Mouse (Mus musculus) left cerebral cortex, postnatal 36 days (tissue): ENCODE data around the gene Klhdc1. TPM values are rescaled to one million over a fixed set of nuclear protein-coding genes. Genes with fewer than 3 reads are reported as not detected.
A peak's percentile ranks its signal among the peaks of the same experiment; 100 is the strongest.

ENCODE experiments used
- DNase-seq, 2 experiments: peaks; one replicate each; pipeline ENCODE4 v3.0.0; 2021 to 2022; ENCODE audit warnings: low spot score in 2 of 2, mixed read lengths in 1 of 2
- intact Hi-C: fragments of 180-260 bp; cut with DNase I; formaldehyde crosslinking; loops from one replicate; pipeline ENCODE4 v1.15.1; 2025
- total RNA-seq, 2 experiments: library from RNA; stranded (reverse); gene quantifications; 2 replicates each; pipeline ENCODE4 v1.2.3; 2021

Klhdc1 gene
- total RNA-seq = 10 to 100 TPM; 19.0 to 22.5 TPM

- no peak for DNase-seq
- intact Hi-C loops = loop anchor here (5.0 kb wide), 2 partner anchors 44 to 56 kb away; partner anchors contain the start of genes Dnaaf2, Gm49383 and Klhdc2
Observed at GRCm38 (mm10) chr12:69240876-69241275, at the start of gene Klhdc1. TSS of gene Klhdc1 (plus strand) at chr12:69241176.

- no peak for DNase-seq
- intact Hi-C loops = no loop called here
Observed at GRCm38 (mm10) chr12:69191396-69191795, 49.6 kb upstream of the Klhdc1 start.

- DNase-seq = no peak
- intact Hi-C loops = no loop called here
Observed at GRCm38 (mm10) chr12:69192637-69193036, 48.3 kb upstream of the Klhdc1 start.

- DNase-seq = peak; percentile 76 to 83
- intact Hi-C loops = loop anchor here (1.0 to 5.0 kb wide), 3 partner anchors 12 to 101 kb away; partner anchors contain the start of genes Klhdc1, Klhdc2, Mgat2 and Rpl36al
Observed at GRCm38 (mm10) chr12:69196444-69197377, 44.3 kb upstream of the Klhdc1 start, which contains the start of gene Gm49383. TSS of gene Gm49383 (minus strand) at chr12:69197104.

GRCm38 (mm10) chr12:69197378-69198163 lies 43.4 kb upstream of the Klhdc1 start:
- intact Hi-C loops = loop anchor here (1.0 to 5.0 kb wide), 3 partner anchors 13 to 100 kb away; partner anchors contain the start of genes Klhdc1, Klhdc2, Mgat2 and Rpl36al
- peak; percentile 49 to 64 for DNase-seq

- intact Hi-C loops = loop anchor here (5.0 kb wide), 2 partner anchors 44 to 99 kb away; partner anchors contain the start of genes Klhdc1 and Klhdc2
- peak in 1 of 2 experiments; percentile 49 for DNase-seq
Observed at GRCm38 (mm10) chr12:69198164-69198535, 42.8 kb upstream of the Klhdc1 start, which contains the start of gene Dnaaf2. TSS of gene Dnaaf2 (minus strand) at chr12:69198429.

DNA sequence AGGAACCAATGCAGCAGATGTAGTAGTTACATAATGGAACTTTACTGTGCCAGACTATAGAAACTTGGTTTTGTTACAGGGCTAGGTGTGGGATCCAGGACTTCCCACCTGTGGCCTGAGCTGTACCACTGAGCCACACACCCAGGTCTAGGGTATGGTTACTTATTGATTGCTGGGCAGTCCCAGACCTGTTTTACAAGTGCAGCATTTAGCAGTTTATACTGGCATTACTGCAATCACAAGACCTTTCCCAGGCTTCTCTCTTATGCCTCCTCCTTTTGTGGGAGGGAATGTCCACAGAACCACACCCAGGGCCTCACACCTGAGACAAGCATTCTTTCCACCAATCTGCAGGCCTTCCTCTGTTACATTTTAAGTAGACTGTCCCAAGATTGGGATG lies 42.0 kb upstream of the Klhdc1 start:
- intact Hi-C loops = loop anchor here (5.0 kb wide), 2 partner anchors 43 to 98 kb away; partner anchors contain the start of genes Klhdc1 and Klhdc2
- DNase-seq = no peak

DNA sequence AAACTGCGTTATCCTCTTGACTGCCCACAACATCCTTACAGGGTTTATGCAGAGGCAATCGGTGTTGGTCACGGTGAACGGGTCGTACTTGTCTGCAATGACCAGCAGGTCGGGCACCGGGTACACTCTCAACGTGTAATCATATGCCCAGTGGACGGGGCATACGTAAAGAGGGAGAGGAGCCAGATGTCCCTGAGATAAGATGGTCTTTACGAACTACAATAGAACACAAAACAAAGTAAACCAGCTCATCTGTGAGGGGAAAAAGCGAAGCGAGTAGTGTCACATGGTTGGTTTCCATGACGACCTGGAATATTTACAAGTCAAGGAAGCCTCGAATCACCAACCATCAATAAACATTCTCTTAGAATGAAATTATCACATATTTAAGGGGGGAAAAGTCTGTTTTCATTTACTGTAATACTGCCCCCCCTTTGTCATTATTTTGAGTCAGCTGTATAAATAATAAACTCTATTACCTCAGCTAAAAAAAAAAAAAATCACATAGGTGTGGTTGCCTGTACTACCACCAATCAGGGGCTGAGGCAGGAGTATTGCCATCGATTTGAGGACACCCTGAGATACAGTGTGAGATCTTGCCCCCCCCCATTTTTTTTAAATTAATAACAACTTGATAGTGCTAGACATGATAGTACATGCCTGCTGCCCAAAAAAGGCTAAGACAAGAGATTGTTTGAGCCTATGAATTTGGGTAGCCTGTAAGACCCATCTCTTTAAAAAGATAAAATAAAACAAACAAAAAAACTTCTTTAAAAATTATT lies 36.7 kb upstream of the Klhdc1 start, which contains the start of gene Gm49384:
TSS of gene Gm49384 (minus strand) at position 216 of the 782 bp plus-strand sequence.
- DNase-seq = no peak
- intact Hi-C loops = no loop called here

DNA sequence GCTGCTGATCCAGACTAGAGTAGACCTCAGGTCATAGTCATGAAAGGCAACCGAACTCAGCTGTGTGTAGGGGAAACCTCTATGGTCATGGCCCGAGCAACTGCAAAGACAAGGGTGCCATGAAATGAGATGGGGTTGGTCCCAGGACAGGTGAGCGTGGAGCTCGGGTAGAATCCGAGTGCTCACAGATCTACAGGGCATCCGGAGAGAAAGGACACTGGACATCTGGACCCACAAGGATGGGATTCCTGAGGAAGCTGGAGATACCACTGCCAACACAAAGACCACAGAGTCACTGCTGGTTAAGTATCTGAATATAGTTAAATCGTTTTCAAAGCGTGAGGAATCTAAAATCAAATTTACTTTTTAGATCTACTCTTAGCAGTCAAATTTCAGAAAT lies 33.6 kb upstream of the Klhdc1 start:
- intact Hi-C loops = no loop called here
- no peak for DNase-seq

GRCm38 (mm10) chr12:69207926-69208325 lies 33.0 kb upstream of the Klhdc1 start:
- intact Hi-C loops = no loop called here
- no peak for DNase-seq

- intact Hi-C loops = no loop called here
Observed at GRCm38 (mm10) chr12:69208520-69208919, 32.5 kb upstream of the Klhdc1 start.

GRCm38 (mm10) chr12:69210056-69210979 lies 30.7 kb upstream of the Klhdc1 start:
- intact Hi-C loops = no loop called here
- no peak for DNase-seq

More at GRCm38 (mm10) chr12:69208520-69208919, 32.5 kb upstream of the Klhdc1 start:
- DNase-seq = no peak

- no peak for DNase-seq
- intact Hi-C loops = no loop called here
Observed at GRCm38 (mm10) chr12:69211057-69211456, 29.9 kb upstream of the Klhdc1 start.

GRCm38 (mm10) chr12:69213186-69213777 lies 27.7 kb upstream of the Klhdc1 start:
- intact Hi-C loops = no loop called here
- no peak for DNase-seq

DNA sequence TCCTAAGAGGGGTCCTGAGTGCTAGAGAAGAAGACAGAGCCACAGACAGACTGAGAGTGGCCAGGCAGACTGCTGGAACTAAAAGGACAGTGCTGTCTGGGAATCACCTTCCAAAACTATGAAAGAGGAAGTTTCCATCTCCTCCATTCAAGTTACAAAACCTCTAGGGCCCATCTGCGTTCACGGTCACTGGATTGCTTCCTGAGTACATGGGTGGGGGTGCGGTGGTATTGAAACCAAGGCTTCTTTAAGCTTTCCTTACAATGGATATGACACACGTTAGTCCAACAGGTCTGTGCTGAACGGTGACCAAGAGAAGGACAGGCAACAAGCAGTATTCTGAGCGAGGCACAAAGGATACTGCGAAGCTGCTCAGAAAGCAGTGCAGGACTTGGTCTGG lies 26.6 kb upstream of the Klhdc1 start:
- intact Hi-C loops = no loop called here
- DNase-seq = no peak

GRCm38 (mm10) chr12:69215000-69215785 lies 25.8 kb upstream of the Klhdc1 start:
- intact Hi-C loops = no loop called here
- peak; percentile 36 to 41 for DNase-seq

- intact Hi-C loops = no loop called here
Observed at GRCm38 (mm10) chr12:69216587-69216986, 24.4 kb upstream of the Klhdc1 start.

More at GRCm38 (mm10) chr12:69216587-69216986, 24.4 kb upstream of the Klhdc1 start:
- DNase-seq = no peak
